Mouse (Mus musculus) heart, embryonic 13.5 days (tissue): Measurements from ENCODE around the gene Ablim2. TPM values are rescaled to one million over a fixed set of nuclear protein-coding genes. Genes with fewer than 3 reads are reported as not detected.
A peak's percentile ranks its signal among the peaks of the same experiment; 100 is the strongest.

Source experiments
- ATAC-seq: fragments of 200-750 bp; cut with Nextera tagmentation; 2 replicates; pipeline ENCODE4 v1.8.0; 2017; ENCODE audit warnings: moderate TSS enrichment; ENCODE audit not compliant: insufficient number of reproducible peaks, low FRiP score, low TSS enrichment; ENCODE audit errors: extremely low read depth
- H3K27ac ChIP-seq: fragments of 300-500 bp; sonication (generic); replicated peaks from 2 replicates; pipeline ENCODE4 v1.5.1; 2015; ENCODE audit warnings: moderate library complexity, mild to moderate bottlenecking, inconsistent platforms
- H3K27me3 ChIP-seq: fragments of 300-500 bp; sonication (generic); replicated peaks from 2 replicates; pipeline ENCODE4 v1.6.1; 2015; ENCODE audit warnings: mild to moderate bottlenecking, inconsistent platforms
- H3K36me3 ChIP-seq: fragments of 300-500 bp; sonication (generic); 2 replicates; pipeline ENCODE4 v1.6.1; 2015; ENCODE audit warnings: mild to moderate bottlenecking, inconsistent platforms
- H3K4me1 ChIP-seq: fragments of 300-500 bp; sonication (generic); 2 replicates; pipeline ENCODE4 v1.6.1; 2015; ENCODE audit warnings: inconsistent platforms
- H3K4me2 ChIP-seq: fragments of 300-500 bp; sonication (generic); 2 replicates; pipeline ENCODE4 v1.6.1; 2015; ENCODE audit warnings: inconsistent platforms, mild to moderate bottlenecking, moderate library complexity
- H3K4me3 ChIP-seq: fragments of 300-500 bp; sonication (generic); 2 replicates; pipeline ENCODE4 v1.5.1; 2015; ENCODE audit warnings: moderate library complexity, mild to moderate bottlenecking, inconsistent platforms
- H3K9ac ChIP-seq: fragments of 300-500 bp; sonication (generic); 2 replicates; pipeline ENCODE4 v1.6.1; 2015; ENCODE audit warnings: inconsistent platforms, mild to moderate bottlenecking, moderate library complexity
- H3K9me3 ChIP-seq: fragments of 300-500 bp; sonication (generic); 2 replicates; pipeline ENCODE4 v1.6.1; 2016; ENCODE audit warnings: inconsistent platforms
- WGBS: fragments of 180-500 bp; shearing (Covaris S2); methylation state at CpG from one replicate; pipeline ENCODE4 v1.1.7; 2015; ENCODE audit warnings: mixed read lengths; 5-methylcytosine and 5-hydroxymethylcytosine counted together
- polyA plus RNA-seq: library from polyadenylated mRNA; unstranded; fragments of >200 nt; fragmentation: Nextera tagmentation; extraction: Ambion mirVana; gene quantifications from 2 replicates; pipeline ENCODE4 v1.2.1, GENCODE M21; 2015

Gene Ablim2
- polyA plus RNA-seq, 1 experiment from 2014 or later = 5.1 TPM

- WGBS = 0% methylated on average over 2 of the region's 2 CpGs
- no peaks in the 10 kb centered on the region for H3K9me3 ChIP-seq
- H3K9ac ChIP-seq = peak overlapping the region; percentile 44; the same call in 1 of the 2 replicates
- peak overlapping the region; percentile 73 for H3K27ac ChIP-seq
- H3K4me1 ChIP-seq = peaks cover 59% of the 10 kb centered on the region
- H3K27me3 ChIP-seq = no peaks in the 10 kb centered on the region
- no peak overlapping the region for H3K4me2 ChIP-seq
- H3K4me3 ChIP-seq = no peak overlapping the region
- H3K36me3 ChIP-seq = 0 out of 2 replicates have a peak, but pooled peaks cover 4% of the 10 kb centered on the region
- ATAC-seq = no peak
Observed at GRCm38 (mm10) chr5:35722654-35723053, 35.0 kb upstream of the Ablim2 start.

GRCm38 (mm10) chr5:35723900-35724299 is 33.8 kb upstream of the Ablim2 start:
- Histone ChIP-seq H3K4me2 (no peak overlapping the region), H3K27me3 (no peaks in the 10 kb centered on the region), H3K36me3 (0 out of 2 replicates have a peak, but pooled peaks cover 4% of the 10 kb centered on the region), H3K27ac (0 out of 2 replicates have a peak overlapping the region, but pooled peaks have one; percentile 73), H3K9me3 (no peaks in the 10 kb centered on the region), H3K4me3 (no peak overlapping the region), H3K4me1 (peaks cover 57% of the 10 kb centered on the region), H3K9ac (no peak overlapping the region)
- WGBS = 70% methylated on average over 5 of the region's 5 CpGs
- no peak for ATAC-seq

- 73% methylated on average over 3 of the region's 3 CpGs for WGBS
- no peak for ATAC-seq
- Histone ChIP-seq H3K4me1 (peaks cover 49% of the 10 kb centered on the region), H3K4me3 (no peak overlapping the region), H3K4me2 (no peak overlapping the region; the same call in 1 of the 2 replicates), H3K9me3 (no peaks in the 10 kb centered on the region), H3K9ac (no peak overlapping the region), H3K27me3 (no peaks in the 10 kb centered on the region), H3K36me3 (0 out of 2 replicates have a peak, but pooled peaks cover 4% of the 10 kb centered on the region), H3K27ac (no peak overlapping the region)
Observed at GRCm38 (mm10) chr5:35725840-35726239, 31.8 kb upstream of the Ablim2 start.

- no peaks in the 10 kb centered on the region for H3K9me3 ChIP-seq
- no peaks in the 10 kb centered on the region for H3K36me3 ChIP-seq
- WGBS = 81% methylated on average over 5 of the region's 5 CpGs
- no peak for ATAC-seq
- H3K4me2 ChIP-seq = peak overlapping the region; percentile 63
- H3K4me1 ChIP-seq = peaks cover 37% of the 10 kb centered on the region
- H3K4me3 ChIP-seq = peak overlapping the region; percentile 44
- H3K27ac ChIP-seq = no peak overlapping the region
- peak overlapping the region; percentile 52; the same call in 1 of the 2 replicates for H3K9ac ChIP-seq
- H3K27me3 ChIP-seq = no peaks in the 10 kb centered on the region
Observed at GRCm38 (mm10) chr5:35727447-35727846, 30.2 kb upstream of the Ablim2 start.

- 57% methylated on average over 12 of the region's 12 CpGs for WGBS
- H3K27ac ChIP-seq = peak overlapping the region; percentile 89
- H3K9me3 ChIP-seq = no peaks in the 10 kb centered on the region
- peaks cover 29% of the 10 kb centered on the region for H3K4me1 ChIP-seq
- H3K9ac ChIP-seq = peak overlapping the region; percentile 75
- no peaks in the 10 kb centered on the region for H3K36me3 ChIP-seq
- H3K4me3 ChIP-seq = peak overlapping the region; percentile 44
- no peak for ATAC-seq
- peak overlapping the region; percentile 63 for H3K4me2 ChIP-seq
- no peaks in the 10 kb centered on the region for H3K27me3 ChIP-seq
Observed at GRCm38 (mm10) chr5:35728344-35728956, 29.2 kb upstream of the Ablim2 start.

GRCm38 (mm10) chr5:35728957-35729460 is 28.7 kb upstream of the Ablim2 start:
- WGBS = 38% methylated on average over 11 of the region's 11 CpGs
- 0 out of 2 replicates have a peak, but pooled peaks have one; percentile 44 for ATAC-seq

GRCm38 (mm10) chr5:35729844-35730243 is 27.8 kb upstream of the Ablim2 start:
- no peak overlapping the region for H3K4me3 ChIP-seq
- no peaks in the 10 kb centered on the region for H3K9me3 ChIP-seq
- ATAC-seq = no peak
- no peaks in the 10 kb centered on the region for H3K36me3 ChIP-seq
- H3K4me2 ChIP-seq = peak overlapping the region; percentile 63; the same call in 1 of the 2 replicates
- WGBS = 65% methylated on average over 3 of the region's 3 CpGs
- H3K4me1 ChIP-seq = peaks cover 28% of the 10 kb centered on the region
- peak overlapping the region; percentile 89 for H3K27ac ChIP-seq
- H3K27me3 ChIP-seq = no peaks in the 10 kb centered on the region
- H3K9ac ChIP-seq = no peak overlapping the region

More at GRCm38 (mm10) chr5:35728957-35729460, 28.7 kb upstream of the Ablim2 start:
- peak overlapping the region; percentile 75 for H3K9ac ChIP-seq
- no peaks in the 10 kb centered on the region for H3K9me3 ChIP-seq
- peak overlapping the region; percentile 63 for H3K4me2 ChIP-seq
- peak overlapping the region; percentile 44 for H3K4me3 ChIP-seq
- H3K27ac ChIP-seq = peak overlapping the region; percentile 89
- peaks cover 28% of the 10 kb centered on the region for H3K4me1 ChIP-seq
- no peaks in the 10 kb centered on the region for H3K36me3 ChIP-seq
- H3K27me3 ChIP-seq = no peaks in the 10 kb centered on the region

- 54% methylated on average over 1 of the region's 1 CpGs for WGBS
- peak overlapping the region; percentile 89 for H3K27ac ChIP-seq
Observed at GRCm38 (mm10) chr5:35730552-35730951, 27.1 kb upstream of the Ablim2 start.

GRCm38 (mm10) chr5:35731006-35731405 is 26.7 kb upstream of the Ablim2 start:
- Histone ChIP-seq H3K27me3 (0 out of 2 replicates have a peak, but pooled peaks cover 3% of the 10 kb centered on the region), H3K9ac (no peak overlapping the region), H3K4me2 (no peak overlapping the region), H3K27ac (peak overlapping the region; percentile 89; the same call in 1 of the 2 replicates), H3K4me3 (no peak overlapping the region), H3K9me3 (no peaks in the 10 kb centered on the region), H3K4me1 (peaks cover 25% of the 10 kb centered on the region), H3K36me3 (no peaks in the 10 kb centered on the region)
- no peak for ATAC-seq
- 80% methylated on average over 4 of the region's 4 CpGs for WGBS

More at GRCm38 (mm10) chr5:35730552-35730951, 27.1 kb upstream of the Ablim2 start:
- Histone ChIP-seq H3K9ac (no peak overlapping the region), H3K36me3 (no peaks in the 10 kb centered on the region), H3K4me3 (no peak overlapping the region), H3K4me1 (peaks cover 27% of the 10 kb centered on the region), H3K9me3 (no peaks in the 10 kb centered on the region), H3K27me3 (0 out of 2 replicates have a peak, but pooled peaks cover under 1% of the 10 kb centered on the region), H3K4me2 (no peak overlapping the region)
- no peak for ATAC-seq

- H3K36me3 ChIP-seq = no peaks in the 10 kb centered on the region
- H3K27me3 ChIP-seq = 0 out of 2 replicates have a peak, but pooled peaks cover 3% of the 10 kb centered on the region
- H3K27ac ChIP-seq = no peak overlapping the region; the same call in 1 of the 2 replicates
- H3K4me2 ChIP-seq = no peak overlapping the region
- no peaks in the 10 kb centered on the region for H3K9me3 ChIP-seq
- H3K9ac ChIP-seq = no peak overlapping the region
- H3K4me1 ChIP-seq = peaks cover 39% of the 10 kb centered on the region
- WGBS = 79% methylated on average over 2 of the region's 2 CpGs
- H3K4me3 ChIP-seq = no peak overlapping the region
- ATAC-seq = no peak
Observed at GRCm38 (mm10) chr5:35733523-35733922, 24.2 kb upstream of the Ablim2 start.

- Histone ChIP-seq H3K36me3 (no peaks in the 10 kb centered on the region), H3K9me3 (no peaks in the 10 kb centered on the region), H3K27me3 (peaks cover 28% of the 10 kb centered on the region; the same call in 1 of the 2 replicates), H3K4me2 (peak overlapping the region; percentile 36), H3K4me1 (peaks cover 55% of the 10 kb centered on the region), H3K4me3 (no peak overlapping the region), H3K9ac (no peak overlapping the region), H3K27ac (peak overlapping the region; percentile 61)
- 31% methylated on average over 20 of the region's 20 CpGs for WGBS
- ATAC-seq = no peak
Observed at GRCm38 (mm10) chr5:35737231-35737901, 20.3 kb upstream of the Ablim2 start.
